Mouse (Mus musculus) lung, postnatal 0 days (tissue): Measurements from ENCODE around the gene Prkar2b.

Experiments used
- CTCF ChIP-seq: IDR thresholded peaks from 2 replicates; pipeline ENCODE4 v1.5.1; 2016; ENCODE audit warnings: antibody characterized with exemption, mild to moderate bottlenecking
- EP300 ChIP-seq: IDR thresholded peaks from 2 replicates; pipeline ENCODE4 v1.6.1; 2016; ENCODE audit warnings: antibody characterized with exemption, mild to moderate bottlenecking, control low read depth

DNA sequence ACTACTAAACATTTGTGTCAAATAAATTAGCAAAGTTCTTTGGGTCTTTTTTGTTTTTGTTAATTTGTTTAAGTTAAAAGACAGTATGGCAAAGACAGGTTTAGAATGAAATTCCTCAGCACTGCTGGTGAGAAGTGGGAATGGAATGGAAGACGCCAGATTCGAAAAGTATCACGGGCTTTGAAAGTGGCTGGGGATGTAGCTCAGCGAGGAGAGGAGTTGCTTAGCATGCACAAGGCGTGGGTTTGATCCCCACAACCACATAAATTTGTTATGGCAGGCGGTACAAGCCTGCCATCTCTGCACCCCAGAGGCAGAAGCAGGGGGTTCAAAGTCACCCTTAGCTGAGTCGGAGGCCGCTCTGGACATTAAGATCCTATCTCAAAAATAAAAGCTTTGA, 54.1 kb downstream of the Prkar2b start:
- TF ChIP-seq CTCF (no peak), EP300 (no peak)
